Mouse (Mus musculus) lung, adult 10 weeks (tissue): ENCODE measurements around the gene Henmt1. TPM values are rescaled to one million over a fixed set of nuclear protein-coding genes. Genes with fewer than 3 reads are reported as not detected.

Source experiments
- polyA plus RNA-seq: library from polyadenylated mRNA; stranded (reverse); fragments of 350-450 nt; fragmentation: Illumina TruSeq; extraction: RNeasy Lipid Tissue Mini Kit (QIAGEN cat#74804); gene quantifications from one replicate; pipeline ENCODE4 v1.2.3, GENCODE M21; 2014; ENCODE audit warnings: low read depth, low replicate concordance; ENCODE audit not compliant: insufficient read depth

Gene Henmt1
- 0.21 TPM for polyA plus RNA-seq

DNA sequence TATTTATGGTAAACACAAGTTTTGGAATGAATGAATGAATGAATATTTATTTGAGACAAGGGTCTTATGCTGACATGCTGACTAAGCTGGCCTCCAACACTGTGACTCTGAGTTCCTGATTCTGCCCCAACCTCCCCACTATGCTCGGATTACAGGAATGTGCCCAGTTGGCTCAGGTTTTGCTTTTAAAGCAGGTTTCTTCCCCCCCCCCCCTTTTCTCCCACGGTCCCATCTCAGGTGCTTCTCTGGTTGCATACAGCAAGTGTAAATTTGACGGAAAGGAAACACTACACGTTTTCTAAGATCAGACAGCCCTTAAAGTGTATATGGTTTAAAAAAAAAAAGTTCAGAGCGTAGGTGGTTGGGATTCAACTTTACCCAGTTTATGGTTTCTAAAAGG is at the start of gene Henmt1:
Gene Henmt1 (plus strand): TSS at position 301 of the 400 bp plus-strand sequence.

DNA sequence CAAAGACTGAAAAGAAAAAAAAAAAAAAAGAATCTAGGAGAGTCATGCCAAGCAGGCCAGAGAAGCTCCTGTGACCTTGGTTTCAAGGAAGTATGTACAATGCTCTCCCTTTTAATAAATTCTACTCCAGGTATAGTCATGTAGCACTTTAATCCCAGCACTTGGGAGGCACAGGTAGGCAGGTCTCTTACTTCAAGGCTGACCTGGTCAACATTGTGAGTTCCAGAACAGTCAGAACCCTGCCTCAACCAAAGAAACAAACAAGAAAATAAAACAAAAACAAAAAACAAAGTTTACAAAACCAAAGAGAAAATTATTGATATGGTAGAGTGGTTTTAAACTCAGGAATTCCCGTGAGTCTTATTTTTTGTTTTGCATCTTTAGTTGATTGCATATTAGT is 49.8 kb upstream of the Henmt1 start, which contains the start of gene Fndc7:
Gene Fndc7 (minus strand): TSS at position 101 of the 400 bp plus-strand sequence.

DNA sequence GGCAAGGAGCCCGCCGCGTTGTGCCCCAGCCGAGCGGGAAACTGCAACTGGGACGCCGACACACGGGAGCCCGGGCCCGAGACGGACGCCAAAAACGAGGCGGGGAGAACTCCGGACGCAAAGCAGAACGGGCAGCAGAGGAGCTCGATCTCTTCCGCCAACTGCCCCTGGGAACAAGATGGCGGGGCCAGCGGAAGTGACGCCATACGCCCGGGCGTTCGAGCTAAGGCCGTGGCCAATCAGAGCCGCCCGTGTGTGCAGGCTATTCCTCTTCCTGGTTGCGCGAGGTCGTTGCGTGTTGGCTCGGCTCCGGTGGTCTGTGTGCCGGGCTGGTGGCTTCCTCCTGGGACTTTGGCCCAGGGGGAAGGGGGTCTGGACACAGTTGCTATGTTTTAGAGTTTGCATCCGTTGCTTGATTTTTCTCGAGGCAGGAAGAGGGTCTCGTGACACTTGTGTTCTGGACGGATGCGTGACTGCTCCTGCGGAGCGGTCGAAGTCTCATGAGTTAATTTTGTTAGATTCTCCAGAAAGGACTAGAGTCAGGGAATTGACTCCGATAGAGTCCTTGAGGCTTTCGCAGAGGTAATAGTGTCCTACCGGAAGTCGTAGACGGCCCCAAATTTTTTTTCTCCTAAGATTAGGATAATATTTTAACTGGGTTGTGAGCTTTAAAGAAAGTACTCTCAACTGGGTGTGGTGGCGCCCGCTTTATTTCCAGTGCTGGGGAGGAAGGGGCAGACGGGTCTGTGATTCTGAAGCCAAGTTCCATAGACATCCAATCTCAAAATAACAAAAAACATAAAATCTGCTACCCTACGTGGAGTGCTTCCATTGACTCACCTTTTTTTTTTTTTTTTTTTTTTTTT is 27.9 kb upstream of the Henmt1 start, which contains the start of gene Prpf38b:
Gene Prpf38b (minus strand): TSS at position 180 of the 866 bp plus-strand sequence.

DNA sequence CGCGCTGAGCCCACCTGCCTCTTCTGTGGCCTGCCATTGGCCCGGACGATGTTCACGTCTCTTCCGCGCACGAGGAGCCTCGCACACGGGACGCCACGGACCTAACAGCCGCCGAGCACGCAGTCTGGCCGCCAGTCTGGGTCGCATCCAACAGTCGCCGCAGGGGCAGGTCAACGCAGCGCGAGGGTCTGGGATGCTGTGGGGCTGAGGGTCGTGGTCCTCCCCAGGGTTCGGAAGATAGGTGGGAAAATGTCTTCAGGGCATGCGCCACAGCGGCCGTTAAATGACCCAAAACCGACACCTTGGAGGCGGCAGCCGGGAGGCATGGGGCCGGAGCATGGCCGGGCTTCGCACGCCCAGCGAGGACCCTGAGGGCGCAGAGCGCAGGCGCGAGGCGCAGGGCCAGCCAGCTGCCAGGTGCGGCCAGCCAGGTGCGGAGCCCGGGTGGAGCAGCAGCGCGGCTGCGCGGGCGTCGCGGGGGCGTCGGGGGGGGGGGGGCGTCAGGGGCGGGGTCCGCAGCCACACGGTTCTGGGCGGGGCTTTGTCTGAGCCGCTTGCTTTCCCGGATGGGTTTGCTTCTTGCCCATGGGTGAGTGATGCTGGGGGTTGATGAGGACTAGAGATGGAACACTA is 444 bp downstream of the Henmt1 start, which contains the start of gene Gm9857:
Gene Gm9857 (minus strand): TSS at position 445 of the 633 bp plus-strand sequence.

Other genes starting within 250 kb of the Henmt1 start
- gene Gpsm2, start 217.6 kb upstream of the Henmt1 start, polyA plus RNA-seq: 5.9 TPM
- gene Aknad1, start 200.2 kb upstream of the Henmt1 start, polyA plus RNA-seq: not detected
- 38.9 TPM for gene Stxbp3, start 99.3 kb upstream of the Henmt1 start, polyA plus RNA-seq
- 1.1 TPM for gene Fndc7, start 49.9 kb upstream of the Henmt1 start, polyA plus RNA-seq
- gene Prpf38b, start 28.1 kb upstream of the Henmt1 start, polyA plus RNA-seq: 31.5 TPM
- gene Gm9857, start 572 bp downstream of the Henmt1 start, polyA plus RNA-seq: not detected
- gene Fam102b, start 87.7 kb downstream of the Henmt1 start, polyA plus RNA-seq: 13.0 TPM
- gene Slc25a54, start 140.6 kb downstream of the Henmt1 start, polyA plus RNA-seq: not detected
- 11.4 TPM for gene Slc25a24, start 183.3 kb downstream of the Henmt1 start, polyA plus RNA-seq